8 mouse cellular contexts compared by ENCODE assay signal in the genomic region with DNA sequence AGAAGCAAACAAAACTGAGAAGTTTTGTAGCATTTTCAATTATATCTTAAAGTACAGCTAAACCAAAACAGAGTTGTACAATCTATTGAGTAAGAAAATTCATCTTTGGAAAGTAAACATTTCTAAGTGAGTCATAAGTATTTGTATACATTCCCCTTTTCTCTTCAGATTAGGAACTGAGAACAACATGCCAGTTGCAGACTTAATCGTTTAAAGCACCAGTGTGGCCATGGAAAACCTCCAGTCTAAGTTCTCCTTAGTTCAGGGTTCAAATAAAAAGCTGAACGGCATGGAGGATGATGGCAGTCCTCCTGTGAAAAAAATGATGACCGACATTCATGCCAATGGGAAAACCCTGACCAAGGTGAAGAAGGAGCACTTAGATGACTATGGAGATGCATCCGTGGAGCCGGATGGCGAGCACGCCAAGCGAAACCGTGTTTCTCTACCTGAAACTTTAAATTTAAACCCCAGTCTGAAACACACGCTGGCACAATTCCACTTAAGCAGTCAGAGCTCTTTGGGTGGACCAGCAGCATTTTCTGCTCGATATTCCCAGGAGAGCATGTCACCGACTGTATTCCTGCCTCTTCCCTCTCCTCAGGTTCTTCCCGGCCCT. TPM values are rescaled to one million over a fixed set of nuclear protein-coding genes. Genes with fewer than 3 reads are reported as not detected.
DNase-seq lines count a peak whose midpoint lies in the region; ATAC-seq and TF ChIP-seq lines count a peak whose summit lies in the region.

No protein-coding gene starts in this region.

- peaks cover 23% of the 10 kb centered on the region for H3K4me1 ChIP-seq in heart, embryonic 16.5 days (ENCODE audit: control insufficient read depth, insufficient read depth, low read length)
- H3K4me1 ChIP-seq in E14TG2a.4 (replicated peaks; ENCODE audit: low read depth, low read length): peaks cover 72% of the 10 kb centered on the region
- peaks cover 59% of the 10 kb centered on the region for H3K4me1 ChIP-seq in forebrain, embryonic 13.5 days
- peaks cover 40% of the 10 kb centered on the region for H3K4me1 ChIP-seq in midbrain, embryonic 12.5 days

- H3K9me3 ChIP-seq in heart, embryonic 16.5 days (replicated peaks; ENCODE audit: control insufficient read depth, low read length): no peaks in the 10 kb centered on the region
- H3K9me3 ChIP-seq in E14TG2a.4 (ENCODE audit: low read length): no peaks in the 10 kb centered on the region
- no peaks in the 10 kb centered on the region for H3K9me3 ChIP-seq in forebrain, embryonic 13.5 days (replicated peaks)
- no peaks in the 10 kb centered on the region for H3K9me3 ChIP-seq in midbrain, embryonic 12.5 days

- H3K27me3 ChIP-seq in heart, embryonic 16.5 days (ENCODE audit: control insufficient read depth, insufficient read depth, low read length): no peaks in the 10 kb centered on the region
- no peaks in the 10 kb centered on the region for H3K27me3 ChIP-seq in E14TG2a.4 (ENCODE audit: insufficient read depth, low read length)
- H3K27me3 ChIP-seq in forebrain, embryonic 13.5 days: no peaks in the 10 kb centered on the region
- H3K27me3 ChIP-seq in midbrain, embryonic 12.5 days: no peaks in the 10 kb centered on the region

- H3K27ac ChIP-seq in heart, embryonic 16.5 days (ENCODE audit: low read length): no peak overlapping the region
- H3K27ac ChIP-seq in forebrain, embryonic 13.5 days: no peak overlapping the region
- H3K27ac ChIP-seq in midbrain, embryonic 12.5 days (replicated peaks): no peak overlapping the region

- WGBS in heart, embryonic 16.5 days: 74% methylated on average over 13 of the region's 13 CpGs
- 89% methylated on average over 13 of the region's 13 CpGs for WGBS in forebrain, embryonic 13.5 days
- 87% methylated on average over 13 of the region's 13 CpGs for WGBS in midbrain, embryonic 12.5 days

- H3K4me3 ChIP-seq in heart, embryonic 16.5 days (ENCODE audit: low read length): no peak overlapping the region
- peak overlapping the region; percentile 99 for H3K4me3 ChIP-seq in E14TG2a.4 (replicated peaks; ENCODE audit: low read length)
- H3K4me3 ChIP-seq in forebrain, embryonic 13.5 days: no peak overlapping the region
- peak overlapping the region; percentile 24; the same call in 1 of the 2 replicates for H3K4me3 ChIP-seq in midbrain, embryonic 12.5 days

- no peaks in the 10 kb centered on the region; the same call in 1 of the 2 replicates for H3K36me3 ChIP-seq in heart, embryonic 16.5 days (ENCODE audit: control insufficient read depth, insufficient read depth)
- peaks cover 52% of the 10 kb centered on the region for H3K36me3 ChIP-seq in E14TG2a.4 (ENCODE audit: insufficient read depth, low read length)
- H3K36me3 ChIP-seq in forebrain, embryonic 13.5 days (ENCODE audit: poor library complexity, severe bottlenecking): peaks cover 9% of the 10 kb centered on the region; the same call in 1 of the 2 replicates
- 0 out of 2 replicates have a peak, but pooled peaks cover 10% of the 10 kb centered on the region for H3K36me3 ChIP-seq in midbrain, embryonic 12.5 days

- H3K9ac ChIP-seq in heart, embryonic 16.5 days (ENCODE audit: low read length): no peak overlapping the region
- no peak overlapping the region for H3K9ac ChIP-seq in forebrain, embryonic 13.5 days
- H3K9ac ChIP-seq in midbrain, embryonic 12.5 days (replicated peaks): no peak overlapping the region

- ATAC-seq in heart, embryonic 16.5 days (replicated peaks; ENCODE audit: extremely low read depth, insufficient read depth, low FRiP score): no peak
- no peak for ATAC-seq in forebrain, embryonic 13.5 days
- ATAC-seq in midbrain, embryonic 12.5 days (ENCODE audit: low FRiP score, low read depth): no peak
- ATAC-seq in megakaryocyte-erythroid progenitor cell, adult 5-6 weeks (replicated peaks; ENCODE audit: low FRiP score, low TSS enrichment, poor library complexity, severe bottlenecking): no peak

- no peak for TF ChIP-seq CTCF in E14TG2a.4 (conservative IDR thresholded peaks at IDR 0.05; ENCODE audit: low read length)

- DNase-seq in heart, adult 18-20 months: no peak
- DNase-seq in adipocyte (ENCODE audit: low spot score): no peak
- no peak for DNase-seq in ovary, adult 18-20 months (ENCODE audit: low spot score)

- peak overlapping the region; percentile 38 for H3K4me2 ChIP-seq in heart, embryonic 16.5 days (ENCODE audit: low read depth, low read length)
- peak overlapping the region; percentile 39 for H3K4me2 ChIP-seq in forebrain, embryonic 13.5 days
- H3K4me2 ChIP-seq in midbrain, embryonic 12.5 days (replicated peaks): peak overlapping the region; percentile 42

RNA-seq across cellular contexts. Expression of gene Skil, which starts 2.4 kb away (rescaled TPM):
- polyA plus RNA-seq in heart, embryonic 16.5 days (2015; fragmentation: Nextera tagmentation; extraction: Ambion mirVana): 10.0 and 10.3 TPM in 2 replicates
- total RNA-seq in heart, adult 18-20 months (2021): 10 to 100 TPM; 13.6 to 14.0 TPM
- 31.4 and 32.3 TPM in 2 replicates for polyA plus RNA-seq in forebrain, embryonic 13.5 days (2015; fragmentation: Nextera tagmentation; extraction: Ambion mirVana)
- 49.6 and 53.3 TPM in 2 replicates for polyA plus RNA-seq in midbrain, embryonic 12.5 days (2016; fragmentation: Nextera tagmentation; extraction: Ambion mirVana)
- total RNA-seq in megakaryocyte-erythroid progenitor cell, adult 5-6 weeks (2014; fragmentation: Nextera tagmentation): 5.3 and 6.1 TPM in 2 replicates
- total RNA-seq in megakaryocyte-erythroid progenitor cell, adult 5-6 weeks (2017): 24.1 and 26.9 TPM in 2 replicates

RNA-seq across cellular contexts. Expression of gene Cldn11, which starts 52.5 kb away (rescaled TPM):
- polyA plus RNA-seq in heart, embryonic 16.5 days (2015; fragmentation: Nextera tagmentation; extraction: Ambion mirVana): 5.9 and 7.2 TPM in 2 replicates
- 1 to 10 TPM in 1 of 2 experiments, under 1 TPM in 1; 0.32 to 1.3 TPM for total RNA-seq in heart, adult 18-20 months (2021)
- 26.6 and 35.9 TPM in 2 replicates for polyA plus RNA-seq in forebrain, embryonic 13.5 days (2015; fragmentation: Nextera tagmentation; extraction: Ambion mirVana)
- polyA plus RNA-seq in midbrain, embryonic 12.5 days (2016; fragmentation: Nextera tagmentation; extraction: Ambion mirVana): 26.3 and 27.5 TPM in 2 replicates
- total RNA-seq in megakaryocyte-erythroid progenitor cell, adult 5-6 weeks (2014; fragmentation: Nextera tagmentation): not detected in 2 replicates
- total RNA-seq in megakaryocyte-erythroid progenitor cell, adult 5-6 weeks (2017): not detected in 2 replicates

Comparison
In these comparisons a context has a peak if more than half of its experiments do, and no peak if none do; other contexts are left out.
1. H3K4me3 ChIP-seq: peak in E14TG2a.4 (single experiment) and midbrain, embryonic 12.5 days (single experiment); none in heart, embryonic 16.5 days (single experiment) and forebrain, embryonic 13.5 days (single experiment).
2. Peak in every context shown above with its lines, with median percentiles within 50 percentile points of each other: H3K4me2 ChIP-seq.